Mouse (Mus musculus): ENCODE measurements around the gene Ccr10.

Gene Ccr10

DNA sequence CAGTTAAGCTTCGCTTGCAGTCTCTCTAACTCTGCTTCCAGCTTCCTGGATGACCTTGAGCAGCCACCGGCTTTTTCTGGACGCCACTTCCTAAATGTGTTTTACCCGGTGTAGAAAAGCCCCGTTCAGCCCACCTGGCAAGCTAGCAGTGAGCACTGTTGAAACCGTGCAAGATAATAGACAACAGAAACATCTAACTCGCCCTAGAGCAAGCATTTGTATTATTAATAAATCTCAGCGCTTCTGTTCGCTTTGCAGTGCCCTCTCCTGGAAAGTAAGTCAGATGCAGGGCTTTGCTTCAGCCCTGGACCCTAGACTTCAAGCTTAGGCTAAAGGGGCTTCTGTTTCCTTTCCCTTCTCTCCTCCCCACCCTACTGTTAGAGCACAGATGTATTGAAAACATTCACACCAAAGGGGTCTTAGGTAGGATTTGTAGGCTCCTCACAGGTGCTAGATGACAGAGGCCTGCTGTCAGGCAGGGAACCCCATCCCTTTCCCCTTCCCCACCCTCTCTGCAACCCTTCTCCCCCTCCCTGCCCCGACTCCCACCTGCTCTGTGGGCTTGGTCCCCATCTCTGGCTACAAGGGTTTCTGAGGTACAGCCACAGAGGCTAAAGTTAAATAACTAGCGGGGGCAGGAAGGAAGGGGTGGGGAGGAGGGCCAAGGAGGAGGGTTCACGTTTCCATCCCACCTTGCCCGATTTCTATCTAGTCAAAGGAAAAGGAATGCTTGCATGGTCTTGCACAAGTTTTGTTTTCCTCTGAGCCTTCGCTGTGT lies at the start of gene Ccr10:
TSS of gene Ccr10 (minus strand) at position 593 of the 778 bp plus-strand sequence.
- DNase-seq: no peak

DNA sequence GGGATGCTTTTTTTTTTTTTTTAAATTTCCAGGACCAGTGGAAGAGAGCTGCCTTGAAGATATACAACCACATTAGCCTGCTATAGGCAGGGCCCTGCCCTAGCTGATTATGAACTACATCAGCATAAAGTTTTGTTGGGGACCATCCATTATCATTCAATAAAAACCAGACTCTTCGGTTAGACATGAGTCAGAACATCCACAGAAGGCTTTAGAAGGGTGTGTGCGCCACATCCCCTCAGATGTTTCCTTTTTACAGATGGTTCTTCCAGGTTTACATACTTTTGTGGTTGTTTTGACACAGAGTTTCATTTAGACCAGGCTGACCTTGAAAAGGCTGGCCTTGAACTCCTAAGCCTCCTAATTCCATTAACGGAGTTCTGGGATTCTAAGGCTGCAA lies 49.1 kb upstream of the Ccr10 start:
- DNase-seq: no peak

DNA sequence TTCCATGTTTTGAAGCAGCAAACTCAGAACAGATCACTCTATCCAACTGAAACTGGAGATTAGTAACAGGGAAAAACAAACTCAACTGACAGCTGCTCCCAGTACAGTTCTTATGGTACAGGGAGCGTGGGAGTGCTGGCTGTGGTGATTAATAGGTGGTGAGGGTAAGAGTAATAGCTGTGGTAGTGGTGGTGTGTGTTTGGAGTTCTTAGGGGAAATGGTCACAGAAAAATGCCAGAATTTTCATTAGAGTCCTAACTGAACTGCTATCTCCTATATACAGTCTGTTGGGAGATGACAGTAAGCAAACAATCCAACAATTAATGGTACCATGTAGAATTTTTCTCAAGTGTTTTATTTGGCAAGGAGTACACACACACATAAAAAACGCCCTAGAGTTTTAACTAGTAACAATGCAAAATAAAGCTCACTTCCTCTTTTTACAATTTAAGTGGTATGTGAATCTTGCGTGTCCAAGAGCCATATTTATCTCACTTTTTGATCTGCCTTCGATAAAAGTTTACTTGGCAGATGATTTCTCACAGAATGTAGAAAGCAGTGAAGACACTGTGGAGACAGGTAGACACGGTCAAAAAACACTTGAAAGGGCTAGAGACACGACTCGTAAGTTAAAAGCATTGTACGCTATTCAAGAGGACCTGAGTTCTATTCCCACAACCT lies 46.2 kb upstream of the Ccr10 start:
- no peak for DNase-seq

DNA sequence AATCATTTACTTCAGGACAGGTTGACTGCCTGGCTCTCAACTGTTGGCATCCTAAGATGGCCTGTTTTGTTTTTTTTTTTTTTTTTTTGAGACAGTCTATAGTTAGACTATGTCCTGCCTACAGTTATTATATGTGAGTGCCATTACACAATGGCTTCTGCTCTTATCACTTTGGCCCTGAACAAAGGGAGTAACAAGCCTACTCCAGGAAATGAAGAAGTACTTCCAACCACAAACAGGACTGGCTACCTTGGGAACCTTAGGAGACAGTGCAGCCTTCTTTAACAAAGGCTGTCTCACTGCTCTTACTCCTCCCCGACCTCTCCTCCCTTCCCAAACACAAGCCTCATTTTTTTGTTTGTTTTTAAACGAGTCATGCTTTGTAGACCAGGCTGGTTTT lies 45.6 kb upstream of the Ccr10 start:
- DNase-seq: no peak

DNA sequence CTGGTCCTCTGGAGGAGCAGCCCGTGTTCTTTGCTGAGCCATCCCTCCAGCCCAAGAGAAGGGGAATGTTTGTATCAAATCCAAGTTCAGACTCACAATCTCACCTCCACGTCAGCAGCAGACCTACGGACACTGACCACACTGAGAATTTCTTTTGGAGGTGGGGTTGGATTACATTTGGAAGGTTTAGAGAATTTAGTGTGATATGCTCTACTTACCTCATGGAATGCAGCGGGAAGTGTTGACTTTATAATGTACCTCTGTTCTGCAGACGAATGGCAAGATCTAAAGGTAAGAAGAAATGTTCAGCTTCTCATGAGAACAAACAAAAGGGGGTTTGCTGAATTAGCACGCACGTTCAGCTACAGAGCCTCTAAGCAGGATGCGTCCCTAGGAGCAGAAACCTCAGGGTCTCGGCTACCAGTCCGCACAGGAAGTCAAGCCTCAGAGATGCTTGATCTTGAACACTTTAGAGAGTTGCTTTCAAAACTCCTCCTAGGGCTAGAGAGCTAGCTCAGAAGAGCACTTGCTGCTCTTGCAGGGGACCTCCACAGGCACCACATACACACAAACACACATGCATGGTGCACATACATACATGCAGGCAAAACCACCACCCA lies 43.3 kb upstream of the Ccr10 start:
- no peak for DNase-seq

DNA sequence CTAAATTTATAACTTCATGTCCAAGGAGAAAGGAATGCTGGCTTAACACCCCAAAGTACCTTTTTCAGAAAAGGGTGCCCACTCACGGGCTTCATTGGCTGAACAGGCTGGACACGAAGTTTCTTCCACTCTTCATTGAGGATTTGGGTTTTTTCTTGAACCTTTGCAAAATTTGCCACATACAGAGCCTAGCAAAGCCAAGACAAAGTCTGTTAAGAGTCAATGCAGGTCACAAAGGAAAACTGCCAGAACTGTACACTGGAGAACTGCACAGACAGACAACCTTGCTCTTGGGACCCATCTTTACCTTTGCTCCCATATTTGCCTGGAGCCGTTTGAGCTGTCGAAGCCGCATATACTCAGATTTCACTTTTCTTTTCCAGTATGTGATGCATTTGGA lies 41.7 kb upstream of the Ccr10 start:
- no peak for DNase-seq

DNA sequence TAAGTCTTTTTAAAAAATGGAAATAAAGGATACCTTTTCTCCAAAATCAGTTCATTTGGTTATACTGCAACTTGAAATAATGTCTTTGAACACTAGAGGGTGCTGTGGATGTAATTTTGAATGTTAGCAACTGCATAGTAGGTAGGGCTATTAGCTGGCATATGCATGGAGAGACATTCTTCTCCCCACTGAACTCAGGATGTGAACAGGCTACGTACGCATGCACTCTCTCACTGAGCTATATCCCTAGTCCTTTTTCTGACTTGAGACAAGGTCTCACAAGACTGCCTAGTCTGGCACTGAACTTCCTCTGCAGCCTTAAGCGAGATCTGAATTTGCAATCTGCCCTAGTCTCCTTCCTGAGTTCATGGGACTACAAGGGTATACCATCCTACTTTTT lies 36.7 kb upstream of the Ccr10 start:
- no peak for DNase-seq

DNA sequence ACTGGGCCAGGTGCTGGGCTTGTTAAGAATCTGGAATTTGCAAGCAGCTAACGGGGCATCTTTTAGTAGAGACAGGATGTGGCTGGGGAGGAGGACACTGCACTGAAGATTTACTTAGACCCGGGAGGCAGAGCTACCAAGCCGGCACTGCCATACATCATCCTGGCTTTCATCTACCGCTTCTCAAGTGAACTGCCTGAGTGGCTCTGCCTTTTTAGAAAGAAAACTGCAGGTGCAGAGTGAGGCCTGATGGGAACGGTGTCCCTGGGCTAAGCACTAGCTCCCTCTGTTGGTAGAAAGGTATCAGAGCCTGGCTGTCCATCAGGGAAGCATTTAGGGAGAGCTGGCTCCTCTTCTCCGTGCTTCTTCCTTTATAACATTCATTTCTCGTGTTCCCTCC lies 25.7 kb upstream of the Ccr10 start:
- DNase-seq: no peak

DNA sequence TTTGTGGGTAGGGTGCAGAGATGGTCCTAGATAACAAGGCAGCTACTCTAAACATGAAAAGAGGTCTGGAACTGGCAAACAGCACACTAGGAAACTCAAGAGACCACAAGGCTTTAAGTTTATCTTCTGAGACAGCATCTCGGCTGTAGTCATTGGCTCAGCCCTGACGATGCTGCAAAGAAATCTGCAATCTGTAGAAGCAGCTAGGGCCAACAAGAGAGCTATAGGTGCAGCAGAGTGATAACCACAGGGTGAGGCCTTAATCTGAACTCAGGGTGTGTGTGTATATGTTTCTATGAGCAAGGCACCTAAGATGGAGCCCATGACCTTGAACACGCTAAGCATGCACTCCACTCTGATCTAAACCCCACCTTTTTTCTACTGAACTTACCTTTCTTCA lies 24.3 kb upstream of the Ccr10 start:
- no peak for DNase-seq

DNA sequence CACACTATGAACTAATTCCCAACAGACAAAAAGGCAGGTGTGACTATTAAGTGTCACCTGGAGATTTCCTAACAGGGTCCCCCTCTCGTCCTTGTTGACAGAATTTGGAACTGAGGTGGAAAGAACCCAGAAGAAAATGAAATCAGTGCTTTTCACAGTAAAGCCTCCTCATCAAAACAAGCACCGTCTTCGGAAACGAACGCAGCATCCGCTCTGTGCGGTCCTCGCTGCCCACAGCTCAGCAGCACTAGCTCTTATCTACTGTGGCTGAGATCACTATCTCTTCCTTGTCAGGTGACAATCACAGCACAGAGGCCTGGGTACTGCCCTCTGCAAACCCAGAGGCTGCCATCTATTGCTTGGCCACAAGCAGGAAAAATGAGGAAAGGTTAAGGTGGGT lies 20.9 kb upstream of the Ccr10 start:
- DNase-seq: no peak

DNA sequence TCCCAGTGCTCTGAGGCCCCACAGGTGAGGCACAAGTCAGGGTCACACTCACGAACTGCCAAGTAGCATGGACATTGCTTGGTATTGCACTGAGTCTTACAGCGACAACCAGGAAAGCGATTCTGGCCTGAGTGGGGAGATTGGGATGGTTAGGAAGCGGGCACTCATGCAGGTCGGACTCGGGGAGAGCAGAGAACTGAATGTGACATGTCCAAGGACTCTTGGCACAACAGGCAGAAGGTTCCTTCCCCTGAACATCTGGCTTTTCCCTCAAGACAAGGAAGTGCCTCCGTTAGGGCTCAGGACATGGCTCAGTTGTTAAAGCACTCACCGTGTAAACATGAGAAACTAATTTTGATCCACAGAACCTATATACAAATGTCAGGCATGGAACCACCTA lies 20.3 kb upstream of the Ccr10 start:
- no peak for DNase-seq

DNA sequence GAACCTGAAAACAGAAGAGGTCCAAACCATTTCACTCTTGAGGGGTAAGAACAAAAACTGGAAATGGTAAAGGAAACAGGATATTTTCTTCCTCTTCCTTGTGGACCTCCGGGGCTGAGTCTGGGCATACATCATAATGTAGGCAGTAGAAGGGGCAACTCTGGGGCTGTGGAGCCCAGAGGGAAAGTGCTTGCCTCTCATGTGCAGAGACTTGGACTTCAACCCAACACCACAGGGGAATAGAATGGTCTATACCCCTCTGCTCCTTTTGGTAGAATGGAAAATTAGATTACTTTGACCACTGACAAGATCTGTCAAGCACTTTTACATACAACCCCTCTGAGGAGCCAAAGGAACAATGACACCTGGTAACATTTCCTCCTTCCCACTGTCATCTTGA lies 19.9 kb upstream of the Ccr10 start:
- no peak for DNase-seq

DNA sequence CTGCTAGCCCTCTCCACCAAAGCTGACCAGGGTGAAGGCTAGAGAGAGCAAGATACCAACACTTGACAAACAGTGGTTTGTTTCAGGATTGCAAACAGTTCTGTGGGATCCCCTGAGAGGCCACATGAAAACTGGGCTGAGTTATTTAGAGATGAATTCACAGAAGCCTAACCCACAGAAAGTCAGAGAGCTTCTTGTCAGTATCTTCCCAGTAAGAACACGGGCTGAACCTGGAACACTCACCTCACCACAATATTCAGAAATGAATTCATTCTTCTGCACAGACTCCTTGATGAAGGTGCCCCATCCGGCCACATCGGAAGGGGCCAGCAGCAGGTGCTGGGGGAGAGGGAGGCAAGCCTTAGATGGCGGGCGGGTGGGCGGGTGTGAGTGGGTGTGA lies 19.4 kb upstream of the Ccr10 start:
- DNase-seq: no peak

DNA sequence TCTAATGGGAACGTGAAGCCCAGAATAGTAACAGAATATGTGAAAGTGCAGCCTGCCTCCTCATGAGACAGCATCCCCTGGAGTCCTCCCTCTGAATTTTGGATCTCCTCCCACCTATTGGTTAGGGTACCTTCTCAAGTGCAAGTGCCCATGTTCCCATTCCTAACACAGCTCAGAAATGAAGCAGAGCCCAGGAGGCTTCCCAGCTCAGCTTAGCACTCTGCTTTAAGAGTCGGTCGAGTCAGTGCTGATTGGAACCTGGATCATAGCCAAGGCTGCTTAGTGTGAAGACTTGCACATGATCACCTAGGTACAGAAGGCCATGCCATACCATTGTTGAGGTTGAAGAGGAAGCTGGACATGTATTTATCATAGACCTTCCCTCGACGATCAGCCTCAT lies 18.9 kb upstream of the Ccr10 start:
- DNase-seq: no peak

DNA sequence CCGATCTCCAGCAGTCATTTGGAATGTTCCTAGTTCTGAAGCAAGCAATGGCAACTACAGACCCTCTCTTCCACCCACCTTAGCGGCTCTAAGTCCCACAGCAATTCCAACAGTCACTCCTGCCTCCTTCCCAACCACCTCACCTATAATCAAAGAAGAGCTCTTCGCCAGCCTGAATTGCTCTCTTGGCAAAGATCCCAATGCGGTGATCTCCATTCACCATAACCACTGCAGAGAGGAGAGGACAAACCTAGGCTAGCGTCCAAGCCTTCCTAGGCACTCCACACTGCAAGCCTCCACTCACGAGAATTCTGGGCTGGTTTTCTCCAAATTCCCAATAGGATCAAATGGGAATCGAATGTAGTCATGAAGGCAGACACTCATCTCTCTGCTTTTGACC lies 17.8 kb upstream of the Ccr10 start:
- DNase-seq: no peak

DNA sequence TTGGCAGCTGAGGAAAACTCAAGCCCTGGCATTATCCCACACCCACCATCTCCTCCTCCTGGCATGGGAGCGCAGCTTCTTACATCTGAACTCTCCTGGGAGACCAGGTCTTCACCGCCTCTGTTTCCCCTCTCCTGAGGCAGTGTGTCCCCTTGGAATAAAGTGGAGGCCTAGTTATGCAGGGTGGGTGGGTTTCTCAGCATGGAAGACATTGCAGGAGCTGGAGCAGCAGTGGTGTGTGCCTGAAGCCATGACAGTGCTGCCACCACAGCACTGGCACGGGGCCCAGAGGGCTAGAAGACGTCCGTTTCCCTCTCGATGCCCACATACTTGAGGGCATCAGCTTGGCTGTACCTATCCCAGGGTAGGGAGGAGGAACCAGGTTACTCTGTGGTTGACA lies 17.4 kb upstream of the Ccr10 start:
- DNase-seq: no peak

DNA sequence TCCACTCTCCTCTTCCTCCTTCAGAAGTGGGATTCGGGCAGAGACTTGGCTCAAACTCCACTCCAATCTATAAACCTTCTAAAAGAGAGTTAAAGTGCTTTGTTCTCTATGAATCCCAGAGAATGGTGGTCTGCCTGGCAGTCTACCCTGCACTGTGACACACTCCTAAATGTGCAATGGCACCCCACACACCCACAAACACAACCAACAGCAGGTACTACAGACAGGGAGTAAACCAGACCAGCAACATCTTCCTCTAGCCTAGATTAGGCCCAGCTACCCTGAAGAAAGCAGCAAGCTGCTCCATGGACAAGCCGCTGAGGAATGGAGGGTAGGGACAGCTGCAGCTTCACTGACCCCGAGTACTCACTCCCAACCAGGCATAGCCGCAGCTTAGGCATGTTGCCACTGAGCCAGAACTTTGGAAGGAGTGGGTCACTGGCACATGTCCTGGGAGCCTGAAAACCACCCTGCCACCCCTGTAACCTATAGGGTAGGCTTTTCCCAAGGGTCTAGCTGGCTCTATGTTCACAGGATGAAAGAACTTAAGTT lies 16.8 kb upstream of the Ccr10 start:
- no peak for DNase-seq

DNA sequence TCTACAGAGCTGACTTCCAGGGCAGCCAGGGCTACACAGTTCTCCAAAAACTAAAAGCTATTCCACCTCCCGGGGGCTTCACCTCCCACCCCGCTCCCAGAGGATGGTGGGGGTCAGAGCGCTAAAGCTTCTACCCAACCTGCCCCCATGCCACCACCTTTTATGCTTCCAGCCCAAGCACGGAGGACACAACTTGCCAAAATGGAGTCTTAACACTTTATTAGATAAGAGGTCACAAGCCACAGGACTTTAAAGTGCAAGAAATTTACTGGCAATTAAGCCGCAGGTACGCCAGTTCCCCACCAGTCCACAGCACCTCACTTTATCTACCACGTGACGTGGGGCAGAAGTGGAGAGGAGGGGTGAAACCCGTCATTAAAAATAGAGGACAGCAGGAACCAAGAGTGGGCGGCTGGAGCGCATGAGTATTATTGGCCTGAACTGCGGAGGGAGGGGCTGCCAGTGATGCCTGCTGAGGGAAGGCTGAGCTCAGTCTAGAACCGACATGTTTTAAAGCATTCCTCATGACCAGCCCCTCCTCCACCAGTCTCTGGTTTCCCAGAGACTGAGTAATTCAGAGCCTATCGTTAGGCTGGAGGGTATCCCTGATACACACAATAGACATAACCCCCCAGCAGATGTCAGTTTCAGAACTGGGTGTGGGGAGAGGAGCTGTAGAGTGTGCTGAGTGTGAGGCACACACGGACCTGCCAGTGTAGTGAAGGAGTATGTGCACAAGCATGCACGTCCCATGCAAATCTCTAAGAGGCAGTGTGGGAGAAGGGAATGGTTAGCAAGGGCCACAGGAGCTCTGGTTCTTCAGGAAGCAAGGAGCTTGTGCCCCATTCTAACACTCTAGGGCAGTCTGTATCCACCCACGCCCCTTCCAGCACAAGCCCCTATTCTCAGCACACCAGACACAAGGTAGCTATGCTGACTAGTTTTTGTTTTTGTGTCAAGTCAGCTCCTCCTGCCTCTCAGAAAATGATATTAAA lies 16.0 kb upstream of the Ccr10 start:
- DNase-seq: no peak

DNA sequence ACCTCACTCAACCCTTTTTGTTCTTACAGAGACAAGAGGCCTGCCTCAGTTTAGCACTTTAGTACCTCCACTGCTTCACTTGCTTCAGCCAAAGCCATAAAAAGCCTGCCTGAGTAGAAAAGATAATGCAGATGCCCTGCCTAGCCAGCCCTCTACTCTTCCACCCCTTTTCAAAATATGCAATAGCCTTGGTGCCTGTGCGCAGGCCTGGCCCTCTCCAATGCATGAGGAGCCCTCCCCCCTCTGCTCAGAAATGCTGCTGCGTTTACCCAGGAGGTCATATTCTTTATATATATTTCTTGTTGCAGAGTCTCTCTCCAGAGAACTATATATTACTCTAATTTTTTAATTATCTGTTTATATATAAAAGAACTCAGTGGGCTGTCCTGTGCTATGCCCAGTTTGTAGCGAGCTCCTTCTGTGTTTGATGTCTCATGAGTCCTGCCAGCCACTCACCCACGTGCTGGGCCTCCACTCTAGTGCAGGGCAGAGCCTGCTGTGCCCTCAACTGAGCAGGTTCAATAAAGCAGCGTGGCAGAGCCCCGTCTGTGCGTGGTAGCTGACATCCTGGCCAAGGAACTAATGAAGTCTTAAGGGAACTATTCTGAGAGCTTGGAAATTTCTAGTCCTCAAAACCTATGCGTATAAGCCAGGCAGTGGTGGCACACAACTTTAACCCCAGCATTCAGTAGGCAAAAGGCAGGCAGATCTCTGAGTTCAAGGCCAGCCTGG lies 15.1 kb upstream of the Ccr10 start:
- DNase-seq: no peak

DNA sequence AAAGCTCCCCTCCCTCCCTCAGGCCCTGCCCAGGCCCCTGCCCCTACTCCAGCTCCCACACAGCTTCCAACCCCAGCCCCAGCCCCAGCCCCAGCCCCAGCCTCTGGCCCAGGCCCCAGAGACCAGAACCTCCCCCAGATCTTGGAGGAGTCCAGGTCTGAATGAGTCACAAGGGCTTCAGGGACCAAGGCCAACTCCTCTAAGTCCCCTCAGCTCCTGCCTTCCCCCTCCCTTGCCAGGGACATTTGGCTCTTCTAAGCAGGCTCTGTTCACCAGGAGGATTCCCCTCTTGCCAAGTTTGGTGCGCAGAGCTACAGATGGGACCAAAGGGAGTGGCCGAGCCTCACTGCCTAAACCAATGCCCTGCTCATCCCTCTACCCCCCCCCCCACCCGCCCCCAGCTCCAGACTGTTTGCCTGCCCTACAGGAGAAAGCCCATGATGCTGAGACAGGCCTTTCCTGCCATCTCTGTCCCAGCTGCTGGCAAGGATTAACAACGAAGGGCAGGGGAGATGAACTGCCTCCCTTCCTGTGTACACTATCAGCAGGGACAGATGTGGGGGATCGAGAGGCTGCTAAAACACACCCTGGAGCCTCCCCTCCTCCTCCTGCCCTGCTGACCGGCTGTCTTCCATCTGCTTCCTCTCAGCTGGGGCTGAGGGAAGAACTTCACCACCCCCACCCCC lies 14.4 kb upstream of the Ccr10 start:
- DNase-seq: peak; percentile 71

DNA sequence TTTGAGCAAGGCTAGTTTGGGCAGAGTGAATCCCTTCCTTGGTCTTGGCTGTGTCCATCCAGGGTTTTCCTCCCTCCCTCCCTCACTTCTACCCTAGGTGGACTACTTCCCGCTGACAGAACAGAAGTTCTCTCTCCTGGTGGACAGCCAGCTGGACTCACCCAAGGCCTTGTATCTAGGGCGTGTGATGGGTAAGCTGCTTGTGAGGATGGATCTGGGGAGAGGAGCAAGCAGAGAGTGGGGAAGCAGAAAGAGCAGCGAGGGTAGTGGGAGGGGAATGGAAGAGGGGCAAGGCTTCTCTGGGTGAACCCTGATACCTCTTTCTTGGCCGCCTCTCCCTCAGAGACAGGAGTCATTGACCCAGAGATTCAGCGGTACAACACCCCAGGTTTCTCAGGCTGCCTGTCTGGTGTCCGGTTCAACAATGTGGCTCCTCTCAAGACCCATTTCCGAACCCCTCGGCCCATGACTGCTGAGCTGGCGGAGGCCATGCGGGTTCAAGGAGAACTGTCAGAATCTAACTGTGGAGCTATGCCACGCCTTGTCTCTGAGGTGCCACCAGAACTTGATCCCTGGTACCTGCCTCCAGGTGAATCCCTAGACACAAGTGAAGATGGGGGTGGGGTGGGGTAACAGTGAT lies 13.0 kb upstream of the Ccr10 start:
- no peak for DNase-seq
